Mouse (Mus musculus): ENCODE measurements around the gene Tpgs1.

- TF ChIP-seq POLR2A (IDR thresholded peaks at IDR 0.05; ENCODE audit: borderline replicate concordance, control insufficient read depth, low read depth, low read length): no peak
- TF ChIP-seq CTCF (IDR thresholded peaks at IDR 0.05; ENCODE audit: control insufficient read depth, insufficient read depth, low read length): peak; percentile 26; the same call in 1 of the 2 replicates
These were observed 13.9 kb downstream of the Tpgs1 start for GRCm38 (mm10) chr10:79682916-79683582.
